Mouse (Mus musculus): Measurements from ENCODE around the gene Trpc5. TPM values are rescaled to one million over a fixed set of nuclear protein-coding genes. Genes with fewer than 3 reads are reported as not detected.

Trpc5 gene
- polyA plus RNA-seq (2014; fragmentation: Illumina TruSeq; extraction: RNeasy Lipid Tissue Mini Kit (QIAGEN cat#74804); ENCODE audit: low read depth, low replicate concordance) = 1.5 TPM

GRCm38 (mm10) chrX:144688142-144688206, at the start of gene Trpc5:
Trpc5 (minus strand) TSS chrX:144688180.

GRCm38 (mm10) chrX:144688207-144689118, 483 bp upstream of the Trpc5 start, which contains the start of gene Rtl4:
Rtl4 (plus strand) TSS chrX:144688907.

GRCm38 (mm10) chrX:144456281-144456680, 231.7 kb downstream of the Trpc5 start, which contains the start of gene Trpc5os:
Trpc5os (plus strand) TSS chrX:144456581.

Other genes starting within 250 kb of the Trpc5 start
- not detected for gene Trpc5os, start 231.6 kb downstream of the Trpc5 start, polyA plus RNA-seq (2014; fragmentation: Illumina TruSeq; extraction: RNeasy Lipid Tissue Mini Kit (QIAGEN cat#74804); ENCODE audit: low read depth, low replicate concordance)
- 24.2 TPM for gene Rtl4, start 727 bp upstream of the Trpc5 start, polyA plus RNA-seq (2014; fragmentation: Illumina TruSeq; extraction: RNeasy Lipid Tissue Mini Kit (QIAGEN cat#74804); ENCODE audit: low read depth, low replicate concordance)

Measured in adrenal gland, adult 10 weeks (tissue).